Mouse (Mus musculus) layer of hippocampus, adult 18-20 months (tissue): ENCODE measurements around the gene Upk3a. TPM values are rescaled to one million over a fixed set of nuclear protein-coding genes. Genes with fewer than 3 reads are reported as not detected.
"Not testable (repeated sequence)": the region's sequence is repeated elsewhere in the genome, so short reads cannot be mapped to it uniquely, and the experiment has no call there.

ENCODE experiments used
- DNase-seq, 2 experiments: peaks; one replicate each; pipeline ENCODE4 v3.0.0; 2022; ENCODE audit warnings: low spot score in 2 of 2
- total RNA-seq, 2 experiments: library from RNA; stranded (reverse); gene quantifications; 2 replicates each; pipeline ENCODE4 v1.2.3; 2021

Upk3a gene
- total RNA-seq, 2 experiments from 2014 or later = 0.40 TPM; not detected in 1

DNA sequence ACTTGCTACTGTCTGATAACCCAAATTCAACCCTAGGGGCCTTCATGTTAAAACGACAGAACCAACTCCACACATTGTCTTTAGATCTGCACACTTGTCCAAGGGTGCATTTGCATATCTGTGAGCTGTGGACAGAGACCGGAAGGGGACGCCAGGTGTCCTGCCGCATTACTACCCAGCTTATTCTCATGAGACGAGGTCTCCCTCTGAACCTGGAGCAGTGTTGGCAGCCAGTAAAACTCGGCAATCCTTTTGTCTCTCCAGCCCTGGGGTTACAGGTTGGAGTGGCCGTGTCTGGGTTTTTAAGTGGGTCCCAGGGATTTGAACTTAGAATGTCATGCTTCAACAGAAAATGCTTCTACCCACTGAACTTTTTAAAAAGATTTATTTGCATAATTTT, 17.0 kb upstream of the Upk3a start:
- DNase-seq = no peak

DNA sequence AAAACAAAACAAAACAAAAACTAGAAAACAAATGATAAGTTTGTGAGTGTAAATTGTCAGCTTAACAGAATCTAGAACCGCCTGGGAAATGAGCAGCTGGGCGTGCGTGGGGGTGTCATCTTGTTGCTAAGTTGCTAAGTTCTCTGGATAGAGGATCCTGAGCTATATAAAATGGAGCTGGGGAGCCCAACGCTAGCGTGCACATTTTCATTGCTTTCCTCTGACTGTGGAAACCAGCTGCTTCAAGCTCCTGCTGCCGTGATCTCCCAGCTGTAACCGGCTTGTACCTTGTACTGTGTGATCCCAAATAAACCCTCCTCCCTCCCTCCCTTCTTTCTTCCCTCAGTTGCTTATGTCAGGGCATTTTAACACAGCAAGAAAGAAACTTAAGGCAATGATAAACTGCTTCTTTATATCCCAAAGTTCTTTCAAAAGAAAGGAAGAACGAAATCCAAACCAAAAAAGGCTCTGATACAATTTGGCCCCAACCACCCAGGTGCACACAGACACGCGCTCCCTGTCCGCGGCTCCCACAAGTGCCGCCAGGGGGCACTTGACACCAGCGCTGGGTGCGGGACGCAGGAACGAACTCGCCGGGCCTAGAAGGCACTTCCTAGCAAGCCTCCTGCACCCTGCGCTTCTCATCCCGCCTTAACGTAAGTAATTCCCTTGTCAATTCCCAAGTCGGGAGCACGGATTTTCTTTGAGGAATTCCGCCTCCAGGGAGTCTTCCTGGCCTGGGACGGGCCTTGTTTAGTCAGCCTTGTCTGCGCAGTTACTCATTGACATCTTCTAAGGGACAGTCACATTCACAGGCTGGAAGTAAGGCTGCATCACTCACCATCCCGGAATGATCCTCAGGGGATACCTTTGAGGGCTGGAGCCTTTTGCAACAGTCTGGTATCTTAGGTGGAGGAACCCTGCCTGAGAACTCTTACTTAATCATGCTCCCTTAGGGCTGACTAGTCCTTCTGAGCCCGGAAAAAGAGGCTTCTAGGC, 15.7 kb upstream of the Upk3a start:
- peak; percentile 72 to 89 for DNase-seq

DNA sequence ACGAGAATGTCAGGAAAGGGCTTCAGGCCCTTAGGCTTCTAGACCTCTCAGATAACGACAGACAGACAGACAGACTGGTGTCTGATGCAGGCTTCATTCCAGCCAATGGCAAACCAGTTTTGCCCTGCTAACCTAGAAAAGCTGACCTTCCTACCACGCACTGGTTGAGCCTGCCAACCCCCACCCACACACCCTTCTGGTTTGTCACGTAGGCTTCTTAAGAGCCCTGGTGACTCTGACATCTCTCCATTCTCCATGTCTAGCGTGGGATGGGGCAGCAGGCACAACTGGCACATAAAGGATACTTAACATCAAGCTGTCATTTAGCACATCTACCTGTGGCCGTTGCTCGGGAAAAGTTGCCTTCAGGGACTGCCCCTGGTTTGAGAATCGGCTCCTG, 7.3 kb upstream of the Upk3a start:
- no peak for DNase-seq

DNA sequence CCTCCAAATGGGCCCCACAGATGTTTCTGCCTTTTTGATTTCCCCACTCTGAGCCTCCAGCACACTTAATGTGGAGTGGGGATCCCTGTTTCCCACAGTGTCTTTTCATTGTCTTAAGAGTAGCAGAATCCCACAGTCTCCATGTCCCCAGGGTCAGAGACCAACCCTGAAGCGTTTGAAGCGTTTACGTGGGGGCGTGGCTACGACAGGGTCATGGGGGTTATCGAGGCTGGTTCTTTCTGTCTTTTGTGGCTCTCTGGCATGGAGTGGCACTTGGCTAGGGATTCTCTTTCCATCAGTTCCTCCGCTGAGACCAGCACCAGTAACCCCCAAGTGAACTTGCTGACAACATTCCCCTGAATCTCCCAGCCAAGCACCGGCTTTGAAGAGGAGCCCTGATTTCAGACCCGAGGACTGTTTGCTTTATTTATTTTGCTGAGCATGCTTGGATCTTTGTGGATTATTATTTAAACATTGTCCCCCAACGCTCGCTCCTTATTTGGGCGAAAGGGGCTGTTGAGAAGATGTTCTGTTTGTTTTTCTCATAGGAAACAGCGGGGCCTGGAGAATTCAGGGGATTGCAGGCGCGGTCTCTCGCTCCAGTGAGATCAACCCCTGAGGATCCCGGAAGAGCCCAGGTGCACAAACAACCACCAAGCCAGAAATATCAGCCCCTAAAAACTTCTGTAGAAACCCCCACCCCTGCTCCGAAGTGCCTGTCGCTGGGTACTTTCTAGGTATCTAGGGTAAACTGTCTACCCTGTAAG, 4.9 kb upstream of the Upk3a start:
- DNase-seq = no peak

DNA sequence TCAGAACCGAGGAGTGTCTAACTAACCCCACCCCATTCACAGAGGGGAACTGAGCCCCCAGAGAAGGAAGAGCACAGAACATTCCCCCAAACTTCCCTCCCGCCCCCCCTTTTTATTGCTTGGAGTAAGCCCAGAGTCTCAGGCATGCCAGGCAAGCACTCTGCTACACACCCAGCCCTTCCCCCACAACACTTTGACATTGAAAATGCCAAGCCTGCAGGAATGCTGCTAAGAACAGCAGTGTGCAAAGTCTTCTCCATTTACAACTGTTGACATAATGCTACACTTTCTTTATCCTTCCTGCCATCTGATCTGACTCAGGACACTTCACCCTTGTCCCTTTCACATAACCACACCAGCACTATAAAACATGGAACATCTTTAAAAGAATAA, 4.3 kb upstream of the Upk3a start:
- DNase-seq = no peak

DNA sequence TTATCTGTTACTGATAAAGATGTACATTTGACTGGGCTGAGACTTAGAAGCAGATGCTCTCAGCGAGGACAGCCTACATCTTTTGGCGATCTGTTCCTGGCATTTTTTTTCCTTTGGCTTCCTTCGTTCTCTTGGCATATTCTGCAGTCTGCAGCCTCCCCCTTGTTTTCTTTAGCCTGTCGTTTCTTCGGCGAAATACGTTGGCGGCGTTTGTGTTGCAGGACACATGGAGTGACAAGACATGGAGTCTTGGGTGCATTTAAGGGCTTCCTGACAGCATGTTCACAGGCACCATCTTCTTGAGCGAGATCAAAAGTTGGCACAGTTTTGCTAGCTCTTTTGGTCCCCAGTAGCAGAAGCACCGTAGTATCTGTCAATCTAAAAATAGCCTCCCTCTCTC, 1.2 kb upstream of the Upk3a start:
- peak; percentile 48 to 76 for DNase-seq

DNA sequence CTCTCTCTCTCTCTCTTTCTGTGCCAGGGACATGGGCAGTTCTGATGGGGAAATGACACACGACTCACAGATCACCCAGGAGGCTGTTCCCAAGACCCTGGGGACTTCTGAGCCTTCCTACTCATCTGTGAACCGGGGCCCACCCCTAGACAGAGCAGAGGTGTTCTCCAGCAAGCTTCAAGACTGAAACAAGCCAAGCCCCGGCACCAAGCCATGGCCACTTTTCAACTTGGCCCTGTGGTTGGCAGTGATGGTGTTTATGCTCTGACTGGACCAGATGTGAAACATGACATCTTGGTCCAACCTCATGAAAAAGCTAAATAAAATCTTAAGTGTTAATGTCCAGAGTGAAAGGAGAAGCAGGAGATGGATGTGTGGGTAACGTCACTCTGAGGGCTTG, 5.3 kb downstream of the Upk3a start:
- DNase-seq = no peak

DNA sequence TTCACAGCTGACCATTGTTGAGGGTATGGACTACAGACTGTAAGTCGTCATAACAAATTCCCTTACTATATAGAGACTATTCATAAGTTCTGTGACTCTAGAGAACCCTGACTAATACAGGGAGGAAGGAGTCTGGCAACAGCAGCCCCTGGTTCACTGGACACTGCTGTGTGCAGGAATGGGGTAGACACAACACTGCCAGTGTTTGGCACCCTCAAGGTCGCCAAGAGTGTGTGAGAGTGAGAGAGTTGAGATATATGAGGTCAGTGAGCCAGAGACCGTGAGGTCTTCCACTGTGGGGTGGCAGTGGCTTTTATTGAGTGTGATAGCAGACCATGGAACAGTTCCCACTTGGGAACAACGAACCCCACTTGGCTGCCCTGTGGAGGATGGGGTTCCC, 9.3 kb downstream of the Upk3a start:
- no peak for DNase-seq

DNA sequence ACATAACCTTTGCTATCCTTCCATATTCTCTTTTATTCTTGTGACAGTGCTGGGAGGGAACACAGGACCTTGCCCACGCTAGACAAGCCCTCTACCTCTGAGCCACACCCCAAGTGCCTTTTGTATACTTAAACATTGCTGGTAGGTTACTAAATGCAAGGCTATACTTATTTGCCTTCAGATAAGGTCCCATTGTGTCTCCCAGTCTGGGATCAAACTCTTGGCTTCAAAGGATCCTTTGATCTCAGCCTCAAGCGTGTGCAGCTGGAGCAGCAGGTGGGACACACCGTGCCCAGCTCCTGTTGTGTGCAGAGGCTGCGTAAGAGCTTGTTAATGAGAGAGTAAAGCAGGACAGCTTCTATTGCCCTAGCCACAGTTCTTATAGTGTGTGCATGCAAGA, 10.8 kb downstream of the Upk3a start:
- DNase-seq = no peak

DNA sequence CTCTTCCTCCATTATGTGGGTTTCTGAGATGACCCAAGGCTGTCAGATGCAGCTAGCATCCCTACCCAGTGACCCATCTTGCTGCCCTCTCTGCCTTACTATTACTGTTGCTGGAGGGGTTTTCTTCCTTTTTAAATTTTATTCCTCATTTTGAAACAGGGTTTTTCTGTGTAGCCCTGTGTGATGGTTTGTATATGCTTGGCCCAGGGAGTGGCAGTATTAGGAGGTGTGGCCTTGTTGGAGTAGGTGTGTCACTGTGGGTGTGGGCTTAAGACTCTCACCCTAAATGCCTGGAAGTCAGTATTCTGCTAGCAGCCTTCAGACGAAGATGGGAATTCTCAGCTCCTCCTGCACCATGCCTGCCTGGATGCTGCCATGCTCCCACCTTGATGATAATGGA, 11.7 kb downstream of the Upk3a start, which contains the start of gene Fam118a:
TSS of gene Fam118a (plus strand) at position 301 of the 400 bp plus-strand sequence.
- DNase-seq = not testable (repeated sequence)

DNA sequence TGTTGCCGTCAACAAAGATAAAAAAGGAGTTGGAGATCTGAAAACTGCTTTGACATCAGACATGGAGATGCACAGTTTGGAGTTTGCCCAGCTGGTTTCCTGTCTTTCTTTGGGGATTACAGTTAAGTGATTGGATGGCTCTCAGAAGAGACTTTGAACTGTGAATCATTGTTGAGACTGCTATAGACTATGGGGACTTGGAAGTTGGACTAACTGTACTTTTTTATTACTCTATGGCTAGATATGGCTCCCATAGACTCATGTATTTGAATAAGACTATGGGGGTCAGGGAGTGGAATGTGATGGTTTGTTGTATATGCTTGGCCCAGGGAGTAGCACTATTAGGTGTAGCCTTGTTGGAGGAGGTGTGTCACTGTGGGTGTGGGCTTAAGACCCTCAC, 13.7 kb downstream of the Upk3a start:
- DNase-seq = not testable (repeated sequence)

DNA sequence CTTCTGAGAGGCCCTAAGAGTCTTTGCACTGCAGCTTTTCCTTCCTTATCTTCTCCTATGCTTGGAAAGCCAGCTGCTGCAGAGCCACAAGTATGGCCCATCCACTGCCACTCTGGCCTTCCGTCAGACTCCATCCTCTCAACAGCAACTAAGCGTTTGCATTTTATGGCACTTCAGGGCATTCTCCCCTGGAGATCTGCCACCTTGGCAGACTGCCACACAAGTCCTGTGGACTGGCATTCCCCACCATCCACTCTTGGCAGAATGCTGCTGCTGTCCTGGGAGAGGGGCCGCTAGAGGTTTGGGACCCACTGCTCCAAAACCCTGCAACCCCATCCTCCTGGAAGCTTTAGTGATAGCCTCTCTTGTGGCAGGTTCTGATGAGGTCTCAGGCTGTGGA, 14.9 kb downstream of the Upk3a start:
- no peak for DNase-seq

DNA sequence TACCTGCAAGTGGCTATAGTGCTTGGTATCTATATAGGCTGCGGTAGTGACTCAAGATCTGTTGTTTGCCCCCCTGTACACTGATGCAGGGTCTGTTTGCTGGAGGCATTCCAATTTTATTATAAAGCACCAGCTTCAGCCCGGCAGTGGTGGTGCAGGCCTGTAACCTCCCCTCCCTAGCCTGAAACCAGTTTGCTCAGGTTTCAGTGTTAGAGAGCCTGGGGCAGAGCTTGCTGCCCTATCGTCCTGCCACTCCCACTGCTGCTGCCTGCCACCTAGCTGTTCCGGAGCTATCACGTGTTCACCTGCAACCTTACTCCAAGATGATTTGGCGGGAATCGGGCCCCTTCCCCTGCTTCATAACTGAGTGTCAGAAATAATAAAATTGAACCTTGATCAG, 17.0 kb downstream of the Upk3a start:
- DNase-seq = not testable (repeated sequence)

- DNase-seq = peak; percentile 94 to 98
Measured at GRCm38 (mm10) chr15:85036566-85037342, 19.8 kb downstream of the Upk3a start.

- no peak for DNase-seq
Measured at GRCm38 (mm10) chr15:85037343-85037690, 20.4 kb downstream of the Upk3a start.

DNA sequence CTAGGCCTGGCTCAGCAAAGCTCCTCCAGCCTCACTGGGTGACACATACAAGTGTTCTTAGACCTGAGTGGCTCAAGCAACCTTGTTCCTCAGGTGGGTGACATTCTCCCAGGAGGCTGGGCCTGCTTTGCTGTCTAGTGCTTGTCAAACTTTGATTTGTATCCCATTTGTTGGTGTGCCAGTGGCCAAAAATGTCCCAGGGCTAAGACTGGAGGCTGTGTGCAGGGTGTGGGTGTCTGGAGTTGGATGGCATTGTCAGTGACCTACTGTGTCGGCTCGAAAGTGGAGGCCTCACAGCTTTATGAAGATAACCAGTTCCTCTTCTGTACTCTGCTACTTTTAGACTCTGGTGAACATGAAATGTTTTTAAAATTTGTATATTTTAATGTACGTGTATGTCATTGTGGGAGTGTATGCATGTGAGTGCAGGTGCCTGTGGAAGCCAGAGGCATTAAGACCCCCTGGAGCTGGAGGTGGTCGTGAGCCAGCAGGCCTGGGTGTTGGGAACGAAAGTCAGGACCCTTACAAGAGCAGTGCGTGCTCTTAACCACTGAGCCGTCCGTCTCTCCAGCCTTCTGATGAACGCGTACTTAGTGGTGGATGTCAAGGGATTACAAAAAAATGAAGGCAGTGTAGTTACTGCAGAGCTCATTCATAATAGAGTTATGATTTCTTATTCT, 24.7 kb downstream of the Upk3a start:
- no peak for DNase-seq

DNA sequence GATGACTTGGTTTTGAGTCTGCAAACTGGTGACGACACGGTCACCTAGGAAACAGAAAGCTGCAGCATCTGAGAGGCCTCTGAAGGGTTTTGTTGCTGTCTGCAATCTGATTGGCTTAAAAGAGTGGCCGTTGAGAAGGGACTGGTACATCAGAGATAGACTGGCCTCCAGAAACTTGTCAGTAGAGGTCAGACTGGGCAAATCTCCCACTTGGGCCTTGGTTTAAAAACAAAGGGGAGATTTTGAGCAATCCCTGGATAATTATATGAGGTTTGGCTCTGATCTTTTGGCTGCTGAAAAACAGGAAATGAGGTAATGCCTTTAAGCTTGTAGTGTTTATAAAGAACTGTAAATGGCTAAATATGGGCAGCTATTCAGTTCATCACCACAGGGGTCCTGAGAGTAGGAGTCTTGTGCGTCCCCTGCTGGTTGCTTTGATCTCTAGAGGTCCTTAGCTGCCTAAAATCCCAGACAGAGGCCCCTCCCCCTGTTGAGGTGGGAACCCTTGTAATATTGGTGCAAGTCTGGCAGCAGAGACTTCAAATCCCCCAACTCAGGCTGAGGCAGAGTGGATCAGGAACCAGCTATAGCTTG, 25.5 kb downstream of the Upk3a start:
- peak; percentile 76 to 88 for DNase-seq

DNA sequence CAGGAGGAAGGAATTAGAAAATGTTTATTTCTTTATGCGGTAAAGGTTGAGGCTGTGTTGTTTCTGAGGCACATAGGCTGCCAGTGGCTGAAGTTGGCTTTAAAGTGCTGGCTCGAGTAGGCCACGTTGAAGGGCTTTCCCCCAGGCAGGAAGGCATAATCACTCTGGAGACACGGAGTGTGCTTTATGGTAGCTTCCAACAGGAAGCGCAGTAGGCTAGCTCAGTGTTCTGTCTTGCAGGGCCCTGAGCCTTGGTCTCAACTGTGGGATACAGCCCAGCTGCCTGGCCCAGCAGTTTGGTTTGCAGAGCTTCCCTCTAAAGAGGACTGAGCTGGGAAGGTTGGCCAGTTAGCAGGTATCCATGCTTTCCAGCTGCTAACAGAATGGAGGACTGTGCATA, 26.2 kb downstream of the Upk3a start:
- DNase-seq = no peak

GRCm38 (mm10) chr15:85043761-85044160, 26.8 kb downstream of the Upk3a start:
- no peak for DNase-seq

GRCm38 (mm10) chr15:85046230-85046950, 29.4 kb downstream of the Upk3a start:
- no peak for DNase-seq
